Mouse (Mus musculus) heart, postnatal 0 days (tissue): ENCODE measurements around the gene Fam208a. TPM values are rescaled to one million over a fixed set of nuclear protein-coding genes. Genes with fewer than 3 reads are reported as not detected.

Source experiments
- ATAC-seq: fragments of 200-750 bp; cut with Nextera tagmentation; 2 replicates; pipeline ENCODE4 v1.8.0; 2017; ENCODE audit warnings: low read depth, moderate number of reproducible peaks, moderate library complexity; ENCODE audit not compliant: insufficient read depth
- DNase-seq: peaks from one replicate; pipeline ENCODE4 v3.0.0-alpha.2; 2016; ENCODE audit warnings: low spot score
- H3K27ac ChIP-seq: fragments of 300-500 bp; sonication (generic); 2 replicates; pipeline ENCODE4 v1.5.1; 2014; ENCODE audit warnings: low read depth, mild to moderate bottlenecking
- H3K27me3 ChIP-seq: fragments of 300-500 bp; sonication (generic); 2 replicates; pipeline ENCODE4 v1.6.1; 2014; ENCODE audit warnings: low read length, mixed read lengths; ENCODE audit not compliant: control insufficient read depth, insufficient read depth
- H3K36me3 ChIP-seq: fragments of 300-500 bp; sonication (generic); replicated peaks from 2 replicates; pipeline ENCODE4 v1.6.1; 2014; ENCODE audit warnings: low read length, mixed read lengths; ENCODE audit not compliant: control insufficient read depth, insufficient read depth
- H3K4me1 ChIP-seq: fragments of 300-500 bp; sonication (generic); 2 replicates; pipeline ENCODE4 v1.6.1; 2014; ENCODE audit warnings: antibody characterized with exemption; ENCODE audit not compliant: control insufficient read depth, insufficient read depth
- H3K4me2 ChIP-seq: fragments of 300-500 bp; sonication (generic); 2 replicates; pipeline ENCODE4 v1.6.1; 2014; ENCODE audit warnings: low read depth, mild to moderate bottlenecking, low read length, moderate library complexity
- H3K4me3 ChIP-seq: fragments of 300-500 bp; sonication (generic); 2 replicates; pipeline ENCODE4 v1.5.1; 2014; ENCODE audit warnings: low read depth, low read length
- H3K9ac ChIP-seq: fragments of 300-500 bp; sonication (generic); replicated peaks from 2 replicates; pipeline ENCODE4 v1.6.1; 2014; ENCODE audit warnings: low read depth, low read length, mixed read lengths
- H3K9me3 ChIP-seq: fragments of 300-500 bp; sonication (generic); replicated peaks from 2 replicates; pipeline ENCODE4 v1.6.1; 2016; ENCODE audit warnings: low read length; ENCODE audit not compliant: control insufficient read depth
- CTCF ChIP-seq: IDR thresholded peaks from 2 replicates; pipeline ENCODE4 v1.5.1; 2016; ENCODE audit warnings: antibody characterized with exemption, control low read depth, low read depth
- EP300 ChIP-seq: IDR thresholded peaks from 2 replicates; pipeline ENCODE4 v1.6.1; 2016; ENCODE audit warnings: antibody characterized with exemption, low read depth
- WGBS: fragments of 180-500 bp; shearing (Covaris S2); extraction: QIAGEN DNeasy Blood & Tissue Kit; methylation state at CpG from one replicate; pipeline ENCODE4 v1.1.7; 2014; 5-methylcytosine and 5-hydroxymethylcytosine counted together
- polyA plus RNA-seq: library from polyadenylated mRNA; unstranded; fragments of >200 nt; fragmentation: Nextera tagmentation; extraction: Ambion mirVana; gene quantifications from 2 replicates; pipeline ENCODE4 v1.2.1, GENCODE M21; 2015
- total RNA-seq: library from RNA; depleted of rRNA; stranded (reverse); fragments of >200 nt; gene quantifications from 2 replicates; pipeline ENCODE4 v1.2.3, GENCODE M21; 2014; ENCODE audit warnings: low replicate concordance

The Fam208a gene
- total and polyA plus RNA-seq, 2 experiments from 2014 or later, result 5.6 to 31.4 TPM

DNA sequence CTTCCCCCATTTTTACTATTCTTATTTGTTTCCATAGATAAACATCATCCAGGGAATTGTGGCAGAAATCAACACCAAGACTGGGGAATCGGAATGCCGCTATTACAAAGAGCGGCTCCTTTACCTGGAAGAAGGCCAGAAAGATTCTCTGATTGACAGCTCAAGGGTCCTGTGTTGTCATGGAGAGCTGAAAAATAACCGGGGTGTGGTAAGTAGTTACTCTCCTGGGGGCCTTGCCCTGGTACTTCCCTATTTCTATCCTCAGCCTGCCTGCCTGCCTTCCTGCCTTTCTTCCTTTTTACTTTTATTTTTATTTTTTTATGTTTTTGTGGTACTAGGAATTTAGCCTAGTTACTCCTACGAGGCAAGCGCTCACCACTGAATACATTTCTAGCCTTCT is 31.1 kb upstream of the Fam208a start:
- ATAC-seq (no peak), DNase-seq (no peak)
- no peak overlapping the region for H3K4me2 ChIP-seq
- TF ChIP-seq CTCF (no peak), EP300 (no peak)
- H3K9me3 ChIP-seq, result no peaks in the 10 kb centered on the region
- H3K9ac ChIP-seq, result no peak overlapping the region
- WGBS, result 78% methylated on average over 6 of the region's 6 CpGs
- no peaks in the 10 kb centered on the region for H3K27me3 ChIP-seq
- no peak overlapping the region for H3K4me3 ChIP-seq
- H3K4me1 ChIP-seq, result no peaks in the 10 kb centered on the region; the same call in 1 of the 2 replicates
- H3K36me3 ChIP-seq, result peaks cover 64% of the 10 kb centered on the region
- no peak overlapping the region for H3K27ac ChIP-seq

GRCm38 (mm10) chr14:27400495-27400894 is 28.1 kb upstream of the Fam208a start:
- no peak for DNase-seq
- no peak overlapping the region for H3K4me2 ChIP-seq
- no peaks in the 10 kb centered on the region for H3K9me3 ChIP-seq
- no peak overlapping the region for H3K27ac ChIP-seq
- H3K27me3 ChIP-seq, result no peaks in the 10 kb centered on the region
- ATAC-seq, result peak; percentile 45; the same call in 1 of the 2 replicates
- no peaks in the 10 kb centered on the region; the same call in 1 of the 2 replicates for H3K4me1 ChIP-seq
- no peak overlapping the region for H3K4me3 ChIP-seq
- H3K9ac ChIP-seq, result no peak overlapping the region
- H3K36me3 ChIP-seq, result peaks cover 61% of the 10 kb centered on the region
- TF ChIP-seq CTCF (no peak), EP300 (no peak)
- WGBS, result 62% methylated on average over 6 of the region's 6 CpGs

DNA sequence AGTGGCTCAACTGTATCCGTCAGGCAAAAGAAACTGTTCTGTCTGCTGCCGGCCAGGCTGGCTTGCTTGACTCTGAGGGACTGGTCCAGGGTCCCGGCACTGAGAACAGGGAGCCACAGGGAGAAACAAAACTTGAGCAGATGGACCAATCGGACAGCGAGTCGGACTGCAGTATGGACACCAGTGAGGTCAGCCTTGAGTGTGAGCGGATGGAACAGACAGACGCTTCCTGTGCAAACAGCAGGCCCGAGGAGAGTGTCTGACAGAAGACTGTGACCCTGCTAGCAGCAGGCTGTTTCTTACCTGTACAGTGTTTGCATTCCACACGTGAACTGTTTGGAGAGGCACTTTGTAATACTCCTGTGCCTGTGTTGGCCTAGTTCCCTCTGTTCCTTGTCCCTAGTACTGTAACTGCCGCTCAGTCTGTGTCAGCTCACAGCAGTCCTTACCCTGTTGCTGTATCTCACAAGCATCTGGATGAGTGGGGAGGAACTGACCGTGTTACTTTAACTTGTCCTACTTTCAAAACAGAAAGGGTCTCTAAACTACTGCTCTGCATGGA is 26.8 kb upstream of the Fam208a start:
- H3K4me2 ChIP-seq, result no peak overlapping the region
- no peaks in the 10 kb centered on the region; the same call in 1 of the 2 replicates for H3K4me1 ChIP-seq
- TF ChIP-seq CTCF (no peak), EP300 (no peak)
- H3K27me3 ChIP-seq, result no peaks in the 10 kb centered on the region
- no peaks in the 10 kb centered on the region for H3K9me3 ChIP-seq
- peak overlapping the region; percentile 60; the same call in 1 of the 2 replicates for H3K27ac ChIP-seq
- H3K4me3 ChIP-seq, result no peak overlapping the region
- no peak for ATAC-seq
- H3K9ac ChIP-seq, result no peak overlapping the region
- 78% methylated on average over 12 of the region's 12 CpGs for WGBS
- DNase-seq, result no peak
- peaks cover 57% of the 10 kb centered on the region for H3K36me3 ChIP-seq

GRCm38 (mm10) chr14:27402332-27403250 is 26.0 kb upstream of the Fam208a start:
- Histone ChIP-seq H3K27me3 (no peaks in the 10 kb centered on the region), H3K9me3 (no peaks in the 10 kb centered on the region), H3K9ac (no peak overlapping the region), H3K27ac (peak overlapping the region; percentile 60), H3K4me2 (no peak overlapping the region), H3K36me3 (peaks cover 52% of the 10 kb centered on the region), H3K4me1 (no peaks in the 10 kb centered on the region; the same call in 1 of the 2 replicates), H3K4me3 (no peak overlapping the region)
- TF ChIP-seq EP300 (no peak), CTCF (no peak)
- DNase-seq (no peak), ATAC-seq (no peak)
- WGBS, result 52% methylated on average over 10 of the region's 10 CpGs

DNA sequence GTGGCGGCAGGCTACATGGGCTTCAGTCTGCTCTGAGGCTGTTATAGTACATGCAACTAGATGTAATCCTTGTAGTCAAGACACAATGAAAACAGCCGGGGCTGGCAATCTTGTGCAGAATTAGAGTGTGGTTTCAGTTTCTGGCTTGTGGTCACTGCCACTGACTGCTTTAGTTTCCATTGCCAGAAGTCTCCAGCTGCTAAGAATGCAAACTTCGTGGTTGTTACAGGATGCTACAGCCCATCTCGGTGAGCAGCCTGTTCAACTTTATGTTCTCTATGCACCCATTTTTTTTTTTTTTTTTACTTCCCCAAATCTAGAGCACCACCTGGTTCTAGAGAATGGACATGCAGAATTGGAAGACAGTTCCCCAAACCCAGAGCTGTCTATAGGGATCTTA is 23.2 kb upstream of the Fam208a start:
- H3K36me3 ChIP-seq, result peaks cover 33% of the 10 kb centered on the region
- WGBS, result 77% methylated on average over 4 of the region's 4 CpGs
- H3K4me1 ChIP-seq, result no peaks in the 10 kb centered on the region; the same call in 1 of the 2 replicates
- no peaks in the 10 kb centered on the region for H3K27me3 ChIP-seq
- ATAC-seq (no peak), DNase-seq (no peak)
- H3K9ac ChIP-seq, result no peak overlapping the region
- H3K4me3 ChIP-seq, result no peak overlapping the region
- no peak overlapping the region; the same call in 1 of the 2 replicates for H3K27ac ChIP-seq
- TF ChIP-seq CTCF (no peak), EP300 (no peak)
- H3K9me3 ChIP-seq, result peaks cover 6% of the 10 kb centered on the region; the same call in 1 of the 2 replicates
- no peak overlapping the region for H3K4me2 ChIP-seq
